Mouse (Mus musculus) brain, embryonic 14.5 days (tissue): ENCODE data around the gene Cyp1b1. TPM values are rescaled to one million over a fixed set of nuclear protein-coding genes. Genes with fewer than 3 reads are reported as not detected.
A peak's percentile ranks its signal among the peaks of the same experiment; 100 is the strongest.

Experiments used
- DNase-seq: peaks from one replicate; pipeline ENCODE4 v3.0.0-alpha.2; 2011; ENCODE audit warnings: low read depth
- CTCF ChIP-seq: fragments of 200-500 bp; IDR thresholded peaks from 2 replicates; pipeline ENCODE4 v1.5.1; 2012; ENCODE audit warnings: inconsistent platforms, mild to moderate bottlenecking, moderate library complexity, borderline replicate concordance; ENCODE audit not compliant: insufficient read depth, insufficient read length; ENCODE audit errors: extremely low read depth
- POLR2A ChIP-seq: fragments of 200-500 bp; IDR thresholded peaks from 2 replicates; pipeline ENCODE4 v1.6.1; 2012; ENCODE audit warnings: mild to moderate bottlenecking, inconsistent platforms, borderline replicate concordance; ENCODE audit not compliant: poor library complexity, insufficient read depth, insufficient read length, severe bottlenecking; ENCODE audit errors: extremely low read depth
- polyA plus RNA-seq: library from polyadenylated mRNA; depleted of rRNA; stranded (reverse); fragments of >200 nt; gene quantifications from 2 replicates; pipeline ENCODE4 v1.2.3, GENCODE M21; 2012; rRNA removed

The Cyp1b1 gene
- polyA plus RNA-seq, 1 experiment = 9.9 TPM

GRCm38 (mm10) chr17:79663393-79664105, 51.3 kb downstream of the Cyp1b1 start:
- peak; percentile 84 for DNase-seq
- no peak for TF ChIP-seq POLR2A
- peak; percentile 43; the same call in 1 of the 2 replicates for TF ChIP-seq CTCF

- TF ChIP-seq CTCF (no peak), POLR2A (no peak)
Measured at GRCm38 (mm10) chr17:79661848-79662247, 53.0 kb downstream of the Cyp1b1 start.

GRCm38 (mm10) chr17:79661387-79661786, 53.5 kb downstream of the Cyp1b1 start:
- peak; percentile 83 for DNase-seq
- TF ChIP-seq CTCF (peak; percentile 64; the same call in 1 of the 2 replicates), POLR2A (no peak)

More at GRCm38 (mm10) chr17:79661848-79662247, 53.0 kb downstream of the Cyp1b1 start:
- DNase-seq = no peak

- no peak for TF ChIP-seq POLR2A
Measured at GRCm38 (mm10) chr17:79658863-79659262, 56.0 kb downstream of the Cyp1b1 start.

GRCm38 (mm10) chr17:79658452-79658851, 56.4 kb downstream of the Cyp1b1 start:
- TF ChIP-seq POLR2A = no peak
- TF ChIP-seq CTCF = no peak
- no peak for DNase-seq

More at GRCm38 (mm10) chr17:79658863-79659262, 56.0 kb downstream of the Cyp1b1 start:
- no peak for DNase-seq

- no peak for TF ChIP-seq POLR2A
- TF ChIP-seq CTCF = no peak
- peak; percentile 3 for DNase-seq
Measured at GRCm38 (mm10) chr17:79657785-79658184, 57.1 kb downstream of the Cyp1b1 start.

GRCm38 (mm10) chr17:79654187-79654586, 60.7 kb downstream of the Cyp1b1 start:
- no peak for DNase-seq
- TF ChIP-seq POLR2A (no peak), CTCF (no peak)

- TF ChIP-seq POLR2A = no peak
- TF ChIP-seq CTCF = no peak
- DNase-seq = no peak
Measured at GRCm38 (mm10) chr17:79653171-79653570, 61.7 kb downstream of the Cyp1b1 start.

Other genes with a start within 250 kb of the Cyp1b1 start
- 3.6 and 3.7 TPM in 2 replicates for gene Rmdn2, start 103.2 kb downstream of the Cyp1b1 start, polyA plus RNA-seq
- gene Atl2, start 181.1 kb upstream of the Cyp1b1 start, polyA plus RNA-seq = 27.8 and 28.9 TPM in 2 replicates